Mouse (Mus musculus) fibroblast of lung, adult 2 months (primary cell): Measurements from ENCODE around the gene Farp2.

ENCODE experiments used
- DNase-seq: peaks from one replicate; pipeline ENCODE4 v3.0.0-alpha.2; 2011; ENCODE audit warnings: low read depth

Gene Farp2

DNA sequence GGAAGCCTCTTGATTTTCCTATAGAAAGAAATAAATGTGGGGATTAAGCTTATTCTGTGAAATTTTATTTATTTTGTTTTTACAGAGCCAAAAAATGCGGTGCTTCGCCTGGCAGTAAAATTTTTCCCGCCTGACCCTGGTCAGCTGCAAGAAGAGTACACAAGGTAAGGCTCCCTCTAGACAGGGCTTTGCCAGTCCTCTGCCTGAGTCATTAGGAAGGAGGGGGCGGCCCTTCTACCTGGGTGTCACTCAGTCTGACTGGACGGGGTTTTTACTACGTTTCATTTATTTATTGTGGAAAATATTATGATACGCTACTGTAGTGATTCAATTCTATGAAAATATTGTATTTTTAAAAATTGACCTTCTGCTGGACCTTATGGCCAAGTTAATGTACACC lies 51.3 kb downstream of the Farp2 start:
- DNase-seq = no peak

DNA sequence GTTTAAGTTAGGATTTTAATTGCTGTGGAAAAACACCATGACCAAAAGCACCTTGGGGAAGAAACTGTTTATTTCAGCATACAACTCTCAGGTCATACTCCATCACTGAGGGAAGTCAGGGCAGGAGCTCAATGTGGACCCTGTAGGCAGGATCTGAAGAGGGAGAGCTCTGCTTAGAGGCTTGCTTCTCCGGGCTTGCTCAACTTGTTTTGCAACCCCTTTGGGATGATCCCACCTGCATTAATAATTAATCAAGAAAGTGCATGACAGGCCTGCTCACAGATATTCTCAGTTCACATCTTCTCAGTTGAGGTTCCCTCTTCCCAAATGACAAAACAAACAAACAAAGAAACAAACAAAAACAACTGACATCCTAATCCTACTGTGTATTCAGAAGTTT lies 51.8 kb downstream of the Farp2 start:
- no peak for DNase-seq

GRCm38 (mm10) chr1:93564781-93565180 lies 52.9 kb downstream of the Farp2 start:
- no peak for DNase-seq

DNA sequence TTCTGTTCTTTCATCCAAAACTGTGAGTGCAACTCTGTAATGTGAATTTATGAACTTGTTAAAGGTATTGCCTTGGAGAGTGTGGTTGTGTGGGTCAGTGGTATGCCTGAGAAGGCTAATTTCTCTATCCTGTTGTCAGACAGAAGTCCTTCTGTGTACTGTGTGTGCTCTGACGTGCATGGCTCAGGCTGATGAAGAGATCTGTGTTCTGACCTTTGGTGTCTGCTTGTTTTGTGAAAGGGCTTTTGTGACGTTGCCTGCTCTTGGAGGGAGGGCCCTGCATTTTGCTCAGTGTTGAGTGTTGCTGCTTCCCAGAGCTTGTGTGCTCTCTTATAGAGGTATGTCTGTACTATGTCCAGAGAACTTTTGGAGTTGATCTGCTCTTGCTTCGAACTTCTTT lies 55.1 kb downstream of the Farp2 start:
- DNase-seq = no peak

DNA sequence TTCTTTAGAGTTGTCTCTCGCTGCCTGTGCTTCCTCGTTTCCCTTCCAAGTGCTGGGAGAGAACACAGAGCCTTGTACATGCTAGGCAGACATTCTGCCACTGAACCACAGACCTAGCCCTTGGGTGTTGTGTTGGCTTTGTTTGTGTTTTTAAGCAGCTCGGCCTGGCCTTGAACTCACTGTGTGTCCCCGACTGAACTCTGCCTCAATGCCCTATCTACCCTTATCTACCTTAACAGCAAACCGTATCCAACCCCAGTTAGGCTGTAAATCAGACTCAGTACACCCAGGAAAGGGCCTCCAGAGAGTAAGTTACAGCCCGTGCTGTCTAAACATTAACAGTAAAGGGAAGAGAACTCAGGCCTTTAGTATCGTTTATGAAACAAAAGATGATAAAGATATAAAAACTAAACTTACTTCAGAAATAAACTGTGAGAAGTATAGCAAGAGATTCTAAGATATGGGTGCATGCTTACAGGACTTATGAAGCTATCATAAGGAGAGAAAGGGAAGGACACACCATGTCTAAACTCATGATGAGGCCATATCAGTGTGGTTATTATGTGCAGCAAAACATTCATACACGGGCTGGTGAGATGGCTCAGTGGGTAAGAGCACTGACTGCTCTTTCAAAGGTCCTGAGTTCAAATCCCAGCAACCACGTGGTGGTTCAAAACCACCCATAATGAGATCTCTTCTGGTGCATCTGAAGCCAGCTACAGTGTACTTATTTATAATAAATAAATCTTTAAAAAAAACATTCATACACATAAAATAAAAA lies 56.0 kb downstream of the Farp2 start:
- DNase-seq = no peak

GRCm38 (mm10) chr1:93577066-93577465 lies 65.2 kb downstream of the Farp2 start:
- DNase-seq = no peak

GRCm38 (mm10) chr1:93577861-93578260 lies 66.0 kb downstream of the Farp2 start:
- no peak for DNase-seq

GRCm38 (mm10) chr1:93581545-93581944 lies 69.7 kb downstream of the Farp2 start:
- no peak for DNase-seq

DNA sequence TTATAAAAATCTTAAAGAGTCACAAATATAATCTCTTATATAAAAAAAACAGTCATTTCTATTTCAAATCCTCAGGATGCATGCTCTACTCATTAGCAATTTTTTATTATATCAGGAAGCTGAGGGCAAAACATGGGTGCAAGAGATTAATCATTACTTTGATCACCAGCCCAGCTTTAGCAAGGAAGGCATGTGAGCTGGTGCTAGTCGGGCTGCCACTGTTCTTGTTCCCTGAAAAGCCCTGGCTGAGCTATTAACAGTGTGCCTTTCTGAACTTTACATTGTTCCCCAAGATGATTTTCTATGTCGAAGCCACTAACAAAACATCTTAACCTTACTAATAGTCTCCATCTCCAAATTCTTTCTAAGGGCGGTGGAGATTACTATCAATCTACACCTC lies 76.5 kb downstream of the Farp2 start:
- no peak for DNase-seq

GRCm38 (mm10) chr1:93593960-93594359 lies 82.1 kb downstream of the Farp2 start:
- DNase-seq = no peak

DNA sequence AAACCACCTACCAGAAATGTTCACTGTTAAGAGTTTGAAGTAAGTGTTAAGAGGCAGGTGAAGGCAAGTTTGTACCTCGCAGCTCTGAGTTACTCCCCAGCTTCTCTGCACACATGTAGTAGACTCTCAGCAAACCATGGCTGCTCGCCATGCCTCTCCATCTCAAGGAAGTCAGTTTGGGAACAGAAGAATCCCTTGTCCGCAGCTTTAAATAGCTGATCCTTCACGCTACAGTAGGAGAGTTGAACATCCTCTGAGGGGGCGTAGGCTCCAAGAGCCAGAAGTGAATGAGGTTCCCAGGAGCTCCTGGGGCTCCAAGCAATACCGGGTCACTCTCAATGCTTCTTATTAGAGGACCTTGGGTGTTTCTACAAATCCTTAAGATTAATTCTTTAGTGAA lies 84.0 kb downstream of the Farp2 start:
- DNase-seq = no peak

DNA sequence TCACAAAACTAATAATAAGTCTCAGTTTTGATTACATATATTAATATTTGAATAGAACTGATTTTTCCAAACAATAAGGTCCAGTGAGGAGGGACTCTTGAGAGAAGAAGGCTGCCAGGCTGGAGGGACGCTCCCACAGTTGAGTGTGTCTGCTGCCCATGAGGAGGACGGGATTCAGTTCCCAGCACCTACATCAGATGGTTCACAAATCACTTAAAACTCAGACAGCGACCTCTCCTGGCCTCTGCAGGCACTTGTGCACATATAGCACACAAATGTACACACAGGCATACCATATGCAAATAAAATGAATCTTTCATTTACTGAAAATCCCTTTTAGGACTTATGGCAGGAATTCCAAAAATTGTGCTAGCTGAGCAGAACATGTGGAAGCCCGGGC lies 91.0 kb downstream of the Farp2 start:
- DNase-seq = no peak

- no peak for DNase-seq
Observed at GRCm38 (mm10) chr1:93603921-93604320, 92.0 kb downstream of the Farp2 start.

- no peak for DNase-seq
Observed at GRCm38 (mm10) chr1:93607090-93608083, 95.5 kb downstream of the Farp2 start.

- no peak for DNase-seq
Observed at GRCm38 (mm10) chr1:93608696-93609245, 96.9 kb downstream of the Farp2 start.

DNA sequence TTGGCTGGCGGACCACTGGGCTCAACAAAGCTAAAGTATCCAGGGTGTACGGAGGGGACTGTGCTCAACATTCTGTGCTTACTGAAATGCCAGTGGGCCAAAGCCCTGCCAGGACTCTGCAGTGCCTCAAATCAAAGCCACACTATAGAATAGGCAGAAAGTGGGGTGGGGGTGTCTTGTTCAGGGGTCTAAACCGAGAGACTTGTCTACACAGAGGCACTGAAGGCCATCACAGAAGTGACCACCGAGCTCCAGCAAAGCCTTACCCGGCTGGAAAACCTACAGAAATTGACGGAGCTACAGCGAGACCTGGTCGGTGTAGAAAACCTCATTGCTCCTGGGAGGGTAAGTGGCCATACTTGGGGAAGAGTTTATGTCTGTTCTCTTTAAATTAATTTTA lies 97.9 kb downstream of the Farp2 start:
- no peak for DNase-seq

GRCm38 (mm10) chr1:93618059-93618748 lies 106.3 kb downstream of the Farp2 start:
- peak; percentile 54 for DNase-seq

DNA sequence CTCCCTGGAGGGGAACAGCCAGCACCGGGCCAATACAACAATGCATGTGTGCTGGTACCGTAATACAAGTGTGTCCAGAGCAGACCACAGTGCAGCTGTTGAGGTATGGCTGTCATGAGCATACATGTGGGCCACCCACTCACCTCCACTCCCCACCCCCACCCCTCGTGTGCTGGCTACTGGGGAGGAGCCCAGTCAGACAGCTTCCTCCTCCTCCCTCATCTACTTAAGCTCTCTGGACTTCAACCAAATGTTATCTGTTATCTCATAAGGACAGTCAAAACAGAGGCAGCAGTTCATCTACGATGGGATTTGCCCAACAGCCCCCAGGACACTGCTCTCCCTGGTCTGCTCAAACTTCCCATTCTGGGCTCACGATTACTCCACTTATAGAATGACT lies 107.1 kb downstream of the Farp2 start:
- DNase-seq = no peak

GRCm38 (mm10) chr1:93624502-93624901 lies 112.6 kb downstream of the Farp2 start:
- DNase-seq = no peak

GRCm38 (mm10) chr1:93630796-93631195 lies 118.9 kb downstream of the Farp2 start:
- DNase-seq = no peak

DNA sequence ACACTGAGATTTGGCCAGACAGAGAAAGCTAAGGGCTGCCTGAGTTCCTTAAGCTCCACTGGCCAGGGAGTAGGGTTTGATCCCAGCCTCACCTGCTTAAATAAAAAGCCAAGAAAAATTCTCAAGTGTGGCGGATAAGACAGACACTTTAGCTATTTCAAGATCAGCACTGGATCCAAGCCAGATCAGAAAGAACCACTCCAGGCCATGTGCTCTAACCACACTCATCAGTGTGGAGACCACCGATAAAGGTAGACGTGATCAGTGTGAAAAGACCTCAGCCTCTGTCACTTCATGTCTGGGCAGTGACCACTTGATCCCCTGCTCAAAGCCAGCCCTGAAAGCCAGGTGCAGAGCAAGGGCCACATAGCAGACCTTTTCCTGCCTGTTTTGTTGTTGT lies 120.8 kb downstream of the Farp2 start:
- no peak for DNase-seq

DNA sequence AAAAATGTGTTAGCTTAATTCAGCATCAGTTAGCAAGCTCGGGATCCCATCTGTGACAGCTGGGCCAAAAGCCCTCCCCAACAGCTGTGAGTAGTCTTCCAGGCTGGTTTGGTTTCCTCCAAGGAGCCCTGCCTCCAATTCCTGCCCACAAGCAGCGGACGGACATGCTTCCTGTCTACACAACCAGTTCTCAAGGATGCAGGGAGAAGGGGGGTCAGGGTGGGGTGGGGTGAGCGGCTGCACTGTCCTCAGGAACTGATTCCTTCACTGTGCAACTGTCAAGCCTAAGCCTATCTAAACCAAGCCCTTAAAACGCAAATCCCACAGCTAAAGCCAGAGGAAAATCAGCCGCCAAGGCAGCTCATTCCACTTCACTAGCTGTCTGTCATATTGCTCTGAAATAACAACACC lies 122.6 kb downstream of the Farp2 start:
- peak; percentile 32 for DNase-seq
